Mouse (Mus musculus): ENCODE measurements at regions not wholly inside any gene's neighbourhood (a gene's known extent, or its start where the extent isn't known, plus 50 kb on each side); places are given as distances from the start of the nearest gene placed in this dataset.
A peak's percentile ranks its signal among the peaks of the same experiment; 100 is the strongest.

DNA sequence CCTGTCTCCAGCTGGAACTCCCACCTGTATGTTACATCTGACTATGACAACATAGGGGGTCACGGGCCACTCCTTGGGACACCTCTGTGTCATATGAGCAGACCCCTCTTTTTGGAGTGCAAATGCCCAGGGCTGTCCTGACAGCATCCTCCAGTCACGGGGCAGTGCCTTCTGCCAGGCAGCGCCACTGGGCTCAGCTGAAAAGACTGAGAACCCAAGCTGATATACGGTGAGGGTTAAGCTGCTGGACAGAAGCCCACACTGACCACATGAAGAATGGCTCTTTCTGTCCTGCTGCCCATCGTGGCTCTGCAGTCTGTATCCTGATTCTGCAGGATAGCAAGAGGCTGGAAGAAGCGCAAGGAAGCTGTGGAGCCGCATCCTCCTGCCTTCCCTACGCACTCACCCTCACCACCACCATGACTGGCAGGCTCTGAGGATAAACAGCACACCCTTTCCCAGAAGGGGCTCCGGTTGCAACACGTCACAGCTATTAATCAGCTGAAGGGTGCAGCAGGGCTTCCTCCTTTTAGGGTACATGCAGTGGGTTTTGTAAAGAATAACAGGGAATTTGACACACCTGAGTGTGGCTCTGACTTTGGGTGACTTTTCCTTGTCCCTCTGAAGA lies 93.9 kb upstream of the Arntl start:
- no peak for DNase-seq (ENCODE audit: low spot score)

DNA sequence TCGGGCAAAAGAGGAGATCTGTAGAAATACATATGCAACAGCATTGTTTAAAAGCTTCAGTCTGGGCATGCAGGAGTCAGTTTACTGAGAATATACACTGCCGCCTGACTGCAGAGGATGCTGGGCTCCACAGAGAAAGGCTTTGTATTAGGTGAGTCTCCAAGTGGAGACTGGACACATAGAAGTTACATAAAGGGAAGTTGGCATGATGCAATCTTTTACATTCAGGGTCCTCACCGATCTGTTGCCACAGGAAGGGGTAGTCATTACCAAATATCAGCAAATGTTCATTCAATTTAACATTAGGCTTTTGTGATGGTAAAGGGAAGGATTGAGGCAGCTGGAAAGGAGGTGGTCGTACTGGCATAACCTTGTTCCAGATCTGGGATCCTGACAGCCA lies 89.7 kb upstream of the Arntl start:
- DNase-seq (ENCODE audit: low spot score), result no peak

DNA sequence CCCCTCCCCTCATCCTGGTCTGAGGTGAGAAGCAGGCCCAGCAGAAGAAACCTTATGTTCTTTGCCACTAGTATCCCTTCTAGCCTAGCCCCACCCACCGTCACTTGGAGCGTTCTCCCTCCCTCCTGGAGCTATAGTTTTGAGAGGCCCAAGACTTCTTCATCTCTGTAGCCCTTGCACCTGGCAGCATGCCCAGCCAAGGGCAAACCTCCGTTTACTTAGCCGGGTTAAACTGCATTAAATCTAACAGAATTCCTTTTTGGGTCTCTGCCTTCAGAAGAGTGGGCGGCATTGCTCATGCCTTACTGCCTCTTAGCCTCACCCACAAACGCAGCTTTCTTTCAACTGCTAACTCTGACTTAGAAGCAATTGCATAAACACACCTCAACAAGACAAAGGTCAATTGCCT lies 85.3 kb upstream of the Arntl start:
- no peak for DNase-seq (ENCODE audit: low spot score)

DNA sequence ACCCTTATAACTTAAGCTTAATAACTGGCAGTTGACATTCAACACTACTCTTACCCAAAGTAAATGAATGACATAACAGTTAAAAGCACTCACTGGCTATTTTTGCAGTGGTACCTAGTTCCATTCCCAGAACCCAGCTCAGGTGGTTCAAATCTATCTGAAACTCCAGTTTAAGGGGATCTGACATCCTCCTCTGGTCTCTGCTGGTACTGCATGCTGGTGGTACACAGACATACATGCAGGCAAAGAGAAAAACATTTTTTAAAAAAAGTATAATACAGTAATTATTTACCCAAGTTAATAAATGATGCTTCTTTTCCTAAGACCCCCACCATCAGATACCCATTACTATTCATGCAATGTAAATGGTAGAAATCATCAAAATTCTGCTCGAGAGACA lies 81.3 kb upstream of the Arntl start:
- no peak for DNase-seq (ENCODE audit: low spot score)

DNA sequence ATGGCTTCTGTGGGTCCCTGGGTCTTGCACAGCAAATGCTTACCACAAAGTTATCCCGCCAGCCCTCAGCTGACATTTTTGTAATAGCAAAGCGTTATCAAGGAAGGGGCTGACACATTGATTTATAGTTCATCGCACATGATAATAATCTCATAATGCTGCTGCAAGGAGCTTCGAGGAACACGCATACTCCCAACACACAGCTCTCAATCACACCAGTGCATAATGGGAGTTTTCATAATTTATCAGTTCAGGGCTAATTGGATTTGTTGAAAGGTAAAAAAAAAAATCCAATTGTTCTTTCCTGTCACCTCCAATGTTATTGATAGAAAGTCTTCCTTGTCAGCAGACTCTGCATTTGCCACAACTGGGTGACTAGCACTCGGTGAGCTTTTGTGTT lies 76.7 kb upstream of the Arntl start:
- DNase-seq (ENCODE audit: low spot score), result no peak

DNA sequence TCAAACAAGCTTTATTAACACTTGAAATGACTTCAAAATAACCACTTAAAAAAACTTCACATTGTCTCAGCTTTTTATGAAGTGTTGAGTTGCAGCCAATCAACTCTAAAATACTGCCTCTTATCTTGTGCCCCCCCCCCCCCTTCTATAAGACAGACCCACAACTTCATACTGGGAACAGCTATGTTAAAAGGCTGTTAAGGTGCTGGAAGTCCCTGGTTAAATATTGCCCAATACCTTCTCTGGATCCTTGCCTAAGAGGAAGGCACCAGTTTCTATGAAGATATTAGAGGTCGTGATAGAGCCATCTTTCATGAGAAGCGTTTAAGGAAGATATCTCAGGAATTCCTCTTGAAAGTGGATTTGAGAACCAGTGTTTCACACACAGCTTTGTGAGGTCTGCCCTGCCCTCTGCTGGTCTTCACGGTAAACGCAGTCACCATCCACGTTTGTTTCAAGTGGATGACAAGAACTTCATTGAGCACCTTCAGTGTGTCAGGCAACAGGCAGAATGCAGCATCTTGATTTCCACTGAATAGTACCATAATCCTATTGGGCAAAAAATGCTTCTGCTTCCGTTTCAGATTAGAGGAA lies 75.2 kb upstream of the Arntl start:
- DNase-seq (ENCODE audit: low spot score), result peak; percentile 51

DNA sequence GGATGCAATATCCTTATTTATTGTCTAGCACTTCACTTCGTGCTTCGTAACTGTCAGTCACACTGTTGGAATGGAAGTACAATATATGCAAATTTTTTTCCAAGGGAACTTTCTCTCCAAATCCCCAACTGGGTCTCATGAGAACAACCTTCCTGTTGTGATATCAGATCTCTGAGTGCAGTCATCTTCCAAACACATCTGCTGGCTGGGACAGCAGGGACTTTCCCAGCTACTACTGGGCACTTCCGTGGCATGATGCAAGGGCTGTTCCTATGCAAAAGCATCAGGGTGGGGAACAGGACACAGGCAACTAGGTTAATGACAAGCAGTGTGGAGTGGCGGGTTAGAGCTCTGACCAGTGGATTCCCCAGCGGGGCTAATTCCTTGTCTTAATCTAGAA lies 73.4 kb upstream of the Arntl start:
- DNase-seq (ENCODE audit: low spot score), result no peak

GRCm38 (mm10) chr7:113140011-113140438 lies 67.2 kb upstream of the Arntl start:
- DNase-seq (ENCODE audit: low spot score), result no peak

- no peak for DNase-seq (ENCODE audit: low spot score)
Measured at GRCm38 (mm10) chr7:113141846-113142683, 65.2 kb upstream of the Arntl start.

GRCm38 (mm10) chr7:113143552-113143951 lies 63.7 kb upstream of the Arntl start:
- peak; percentile 67 for DNase-seq (ENCODE audit: low spot score)

GRCm38 (mm10) chr7:113145046-113145445 lies 62.2 kb upstream of the Arntl start:
- no peak for DNase-seq (ENCODE audit: low spot score)

DNA sequence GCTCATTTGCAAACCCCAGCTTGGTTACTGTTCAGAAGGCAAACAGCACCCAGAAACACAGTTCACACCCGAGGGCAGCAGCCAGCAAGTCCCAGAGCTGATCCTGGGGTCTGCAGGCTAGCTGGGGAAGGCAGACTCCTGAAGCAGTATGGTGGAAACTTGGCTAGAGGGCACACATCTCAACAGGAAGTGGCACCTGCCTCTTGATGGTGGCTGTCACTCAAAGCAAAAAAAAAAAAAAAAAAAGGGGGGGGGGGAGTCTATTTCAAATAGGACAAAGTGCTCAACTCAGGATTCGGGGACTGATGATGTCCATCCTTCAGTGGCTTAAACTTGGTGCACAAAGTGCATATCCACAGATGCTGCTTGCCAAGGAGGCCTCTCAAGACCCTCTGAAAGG lies 61.2 kb upstream of the Arntl start:
- DNase-seq (ENCODE audit: low spot score), result no peak

DNA sequence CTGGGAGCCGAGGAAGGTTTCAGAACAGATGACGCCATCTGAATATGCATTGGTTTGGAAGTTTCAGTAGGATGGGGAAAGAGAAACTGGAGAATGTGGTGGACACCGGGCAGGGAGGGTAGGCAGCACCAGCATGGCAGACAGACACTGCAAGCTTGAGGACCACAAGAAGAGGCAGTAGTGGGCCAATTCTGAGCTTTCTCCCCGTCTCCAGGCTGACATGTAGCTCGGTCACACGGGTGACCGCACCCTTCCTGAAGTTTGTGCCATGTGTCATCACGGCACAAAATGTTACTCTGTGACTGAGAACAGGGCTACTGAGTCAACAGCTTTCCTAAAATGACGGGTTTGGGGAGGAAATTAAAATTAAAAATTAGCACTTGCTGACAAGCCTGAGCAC lies 60.7 kb upstream of the Arntl start:
- no peak for DNase-seq (ENCODE audit: low spot score)

DNA sequence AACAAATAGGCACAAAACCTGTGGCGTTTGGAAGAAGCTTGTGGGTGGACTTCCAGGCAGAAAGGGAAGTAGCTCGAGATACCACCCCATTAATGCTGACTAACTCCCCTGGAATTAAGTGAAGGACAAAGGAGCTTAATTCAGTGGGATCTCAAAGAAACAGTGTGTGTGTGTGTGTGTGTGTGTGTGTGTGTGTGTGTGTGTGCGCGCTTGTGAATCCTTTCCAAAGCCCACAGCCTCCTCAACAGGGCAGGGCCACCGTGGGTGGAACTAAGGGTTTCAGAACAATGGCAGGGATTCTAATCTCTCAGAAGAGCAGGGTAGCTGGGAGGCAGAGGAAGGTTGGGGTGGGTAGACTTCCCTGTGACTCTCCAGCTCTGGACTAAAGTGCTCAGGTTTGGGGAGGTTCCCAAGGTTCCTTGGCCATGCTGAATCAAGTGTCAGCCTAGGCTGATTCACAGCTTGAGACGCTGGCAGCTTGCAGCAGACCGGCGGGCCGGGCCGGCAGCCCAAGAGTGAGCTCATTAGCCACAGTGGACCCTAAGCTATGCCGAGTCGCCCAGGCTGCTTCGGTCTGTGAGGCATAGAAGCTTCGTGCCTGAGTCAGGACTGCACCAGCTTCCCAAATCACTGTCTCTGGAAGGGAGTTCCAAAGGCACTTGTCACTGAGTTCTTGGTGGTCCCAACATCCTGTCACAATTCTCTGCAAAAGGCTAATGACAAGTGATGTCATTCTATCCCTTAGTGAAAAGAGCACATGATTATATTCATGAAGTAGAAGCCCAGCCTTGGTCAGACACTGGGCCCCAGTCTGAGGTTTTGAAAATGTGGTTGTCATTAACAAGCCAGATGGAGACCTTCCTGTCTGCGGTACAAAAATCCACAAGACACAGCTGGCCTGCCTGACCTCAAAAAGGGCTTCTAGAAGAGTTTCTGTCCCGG lies 59.6 kb upstream of the Arntl start:
- DNase-seq (ENCODE audit: low spot score), result no peak

DNA sequence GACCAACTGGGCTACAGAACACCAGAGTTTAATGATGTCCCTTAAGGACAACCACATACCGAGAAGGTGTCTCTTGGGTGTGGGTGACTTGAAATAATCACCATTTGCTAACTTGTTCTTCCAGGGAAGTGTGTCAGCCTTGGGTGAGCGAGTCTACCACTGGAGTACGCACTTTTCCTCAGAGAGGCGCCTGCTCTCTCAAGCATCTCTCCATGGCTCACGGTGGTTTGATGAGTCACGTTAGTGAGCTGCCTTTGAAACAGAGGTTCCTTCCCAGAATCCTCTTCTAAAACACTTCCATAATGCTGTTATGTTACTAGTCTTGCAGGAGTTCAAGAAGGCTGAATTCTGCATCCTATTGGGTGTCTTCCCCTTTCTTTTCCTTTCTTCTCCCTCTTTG lies 58.6 kb upstream of the Arntl start:
- no peak for DNase-seq (ENCODE audit: low spot score)

DNA sequence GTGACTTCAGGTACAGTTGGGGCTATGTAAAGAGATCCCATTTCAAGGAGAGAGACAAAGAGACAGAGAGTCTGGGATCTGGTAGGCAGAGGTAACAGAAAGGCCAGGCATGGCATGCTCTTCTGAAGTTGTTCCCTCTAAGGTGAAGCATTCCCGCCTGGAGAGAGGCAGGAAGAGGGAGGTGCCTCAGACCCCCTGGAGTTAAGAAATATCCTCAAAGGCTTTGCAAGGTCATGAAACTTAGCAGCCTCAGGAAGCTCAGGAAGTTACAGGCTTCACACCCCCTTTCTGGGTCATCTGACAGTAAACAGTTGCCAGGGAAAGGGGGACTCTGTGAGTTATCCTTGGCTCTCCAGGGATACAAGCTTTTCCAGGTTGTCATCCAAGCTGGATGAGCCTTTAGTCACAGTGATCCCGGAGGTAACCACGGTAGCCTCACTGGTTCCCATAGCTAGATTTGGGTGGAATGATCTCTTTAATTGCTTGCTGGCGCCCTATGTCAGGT lies 57.2 kb upstream of the Arntl start:
- DNase-seq (ENCODE audit: low spot score), result no peak

DNA sequence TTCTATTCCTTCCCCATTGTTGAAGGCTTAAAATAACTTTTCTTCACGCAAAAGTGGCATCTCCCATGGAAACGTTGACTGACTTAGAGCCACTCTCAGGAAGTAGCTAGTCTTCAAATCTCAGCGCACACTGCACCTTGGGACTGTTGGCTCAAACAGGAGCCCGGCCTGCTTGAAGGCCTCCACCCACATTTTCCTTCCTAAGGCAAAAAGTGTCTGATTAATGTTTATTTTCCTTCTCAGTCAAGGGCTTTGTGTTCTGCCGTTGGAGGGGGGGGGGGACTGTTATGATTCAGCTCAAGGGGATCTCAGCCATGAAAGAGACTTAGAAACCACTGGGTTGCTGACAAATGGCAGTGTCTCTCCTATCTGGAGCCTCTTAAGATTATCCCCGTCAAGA lies 56.5 kb upstream of the Arntl start:
- no peak for DNase-seq (ENCODE audit: low spot score)

DNA sequence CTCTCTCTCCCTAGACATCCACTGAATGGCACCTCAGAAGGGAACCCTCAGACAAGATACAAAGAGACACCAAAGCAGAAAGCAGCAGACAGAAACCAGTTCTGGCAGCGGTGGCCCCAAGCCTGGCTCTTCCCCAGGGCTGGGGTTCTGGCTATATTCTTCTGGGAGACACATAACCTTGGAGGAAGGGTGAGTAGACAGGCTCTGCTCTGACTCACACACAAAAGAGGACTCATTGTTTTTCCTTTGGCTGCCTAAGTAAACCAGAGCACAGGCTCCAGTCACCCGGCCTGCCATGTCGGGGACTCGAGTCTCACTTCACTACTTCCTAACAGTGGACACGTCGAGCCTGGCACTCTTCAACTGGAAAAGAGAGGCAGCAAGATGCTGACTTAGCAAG lies 55.8 kb upstream of the Arntl start:
- DNase-seq (ENCODE audit: low spot score), result no peak

DNA sequence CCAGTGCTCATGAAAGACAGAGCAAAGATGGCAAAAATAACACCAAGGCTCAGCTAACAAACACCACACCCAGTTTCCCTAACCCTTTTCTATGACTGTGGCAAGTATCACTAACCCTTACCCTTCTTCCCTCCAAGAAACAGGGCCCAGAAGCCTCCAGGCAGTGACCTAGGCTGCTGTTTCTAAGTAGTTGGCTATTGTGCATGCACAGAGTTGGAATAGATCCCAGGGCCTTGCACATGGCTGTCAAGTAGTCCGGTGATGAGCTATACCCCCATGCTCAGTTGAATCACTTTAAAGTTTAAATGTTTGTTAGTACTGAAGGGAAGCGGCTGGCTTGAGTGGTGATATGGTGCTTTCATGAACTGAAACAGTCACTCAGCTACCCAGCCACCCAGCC lies 53.9 kb upstream of the Arntl start:
- DNase-seq (ENCODE audit: low spot score), result no peak

- DNase-seq (ENCODE audit: low spot score), result no peak
Measured at GRCm38 (mm10) chr7:113154066-113154465, 53.2 kb upstream of the Arntl start.

GRCm38 (mm10) chr7:113156366-113156765 lies 50.9 kb upstream of the Arntl start:
- no peak for DNase-seq (ENCODE audit: low spot score)

Measured in yolk sac, embryonic 10.5 days (tissue).